Mouse (Mus musculus) spleen, adult 12 weeks (tissue): ENCODE results near the gene Tmem206.

ENCODE experiments used
- DNase-seq: peaks from one replicate; pipeline ENCODE4 v3.0.0; 2022; ENCODE audit warnings: low spot score

Tmem206 gene

GRCm38 (mm10) chr1:191307766-191308455, 17.8 kb upstream of the Tmem206 start:
- DNase-seq = no peak

DNA sequence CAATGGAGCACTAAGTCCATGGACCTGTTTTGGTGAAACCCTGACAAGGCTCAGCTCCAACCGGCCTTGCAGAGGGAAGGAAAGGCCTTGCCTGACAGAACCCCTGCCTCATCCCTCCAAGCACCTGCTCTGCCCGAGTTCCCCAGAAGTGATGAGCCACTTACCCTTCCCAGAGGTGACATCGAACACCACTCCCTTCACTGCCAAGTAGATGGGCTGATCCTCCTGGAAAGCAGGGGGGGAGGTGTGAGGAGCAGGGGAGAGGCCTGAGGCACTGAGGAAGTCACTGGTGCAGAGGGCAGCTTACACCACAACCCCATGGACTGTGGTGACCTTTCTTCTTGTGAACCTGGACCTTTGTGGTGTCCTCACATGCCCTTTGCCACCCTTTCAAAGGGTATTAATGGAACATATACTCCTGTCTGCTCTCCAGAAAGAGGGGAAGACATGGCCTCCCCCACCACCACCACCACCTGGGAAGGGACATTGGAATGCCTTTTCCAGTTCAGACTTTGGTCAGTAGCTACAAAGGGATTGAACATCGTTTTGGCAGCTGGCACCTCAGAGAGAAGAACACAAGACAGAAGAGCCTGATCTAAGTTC, 14.3 kb upstream of the Tmem206 start:
- no peak for DNase-seq

GRCm38 (mm10) chr1:191312513-191312941, 13.2 kb upstream of the Tmem206 start:
- peak; percentile 74 for DNase-seq

- no peak for DNase-seq
Measured at GRCm38 (mm10) chr1:191313158-191313557, 12.6 kb upstream of the Tmem206 start.

DNA sequence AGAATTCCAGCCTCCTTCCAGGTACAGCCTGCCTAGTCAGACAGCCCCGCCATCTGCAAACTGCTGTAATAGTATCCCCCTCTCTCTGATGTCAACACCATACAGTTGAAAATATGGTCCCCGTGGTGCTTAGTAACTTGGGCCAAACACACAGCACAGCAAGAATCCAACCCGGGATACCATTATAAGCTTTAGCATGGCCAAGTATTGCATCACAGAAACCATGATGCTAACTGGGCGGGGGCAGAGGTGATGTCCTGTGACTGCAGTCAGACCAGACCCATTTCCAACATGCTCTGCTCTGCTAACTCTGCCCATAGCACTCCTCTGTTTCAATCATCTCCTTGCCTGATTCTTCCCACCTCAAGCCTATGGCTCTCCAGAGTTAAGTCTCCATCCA, 11.8 kb upstream of the Tmem206 start:
- no peak for DNase-seq

- no peak for DNase-seq
Measured at GRCm38 (mm10) chr1:191316818-191317217, 8.9 kb upstream of the Tmem206 start.

- DNase-seq = peak; percentile 83
Measured at GRCm38 (mm10) chr1:191317591-191318196, 8.0 kb upstream of the Tmem206 start, which contains the start of gene Nenf. Nenf (minus strand) TSS chr1:191318194.

DNA sequence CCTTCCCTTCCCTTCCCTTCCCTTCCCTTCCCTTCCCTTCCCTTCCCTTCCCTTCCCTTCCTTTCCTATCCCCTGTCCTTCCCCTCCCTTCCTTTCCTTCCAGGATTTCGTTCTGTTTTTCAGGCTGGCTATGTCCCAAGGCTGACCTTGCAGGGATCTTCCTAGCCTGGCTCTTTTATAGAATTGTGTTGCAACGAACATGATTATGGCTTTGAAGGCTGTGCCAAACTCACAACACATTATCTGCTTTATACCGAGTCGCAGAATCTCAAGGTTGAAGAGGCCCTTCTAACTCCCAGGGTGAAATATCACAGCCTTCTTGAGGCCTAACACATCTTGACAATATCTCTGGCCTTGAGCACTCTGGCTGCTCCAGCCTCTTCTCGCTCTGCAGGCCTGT, 7.0 kb upstream of the Tmem206 start:
- DNase-seq = no peak

- DNase-seq = no peak
Measured at GRCm38 (mm10) chr1:191323381-191323780, 2.3 kb upstream of the Tmem206 start.

DNA sequence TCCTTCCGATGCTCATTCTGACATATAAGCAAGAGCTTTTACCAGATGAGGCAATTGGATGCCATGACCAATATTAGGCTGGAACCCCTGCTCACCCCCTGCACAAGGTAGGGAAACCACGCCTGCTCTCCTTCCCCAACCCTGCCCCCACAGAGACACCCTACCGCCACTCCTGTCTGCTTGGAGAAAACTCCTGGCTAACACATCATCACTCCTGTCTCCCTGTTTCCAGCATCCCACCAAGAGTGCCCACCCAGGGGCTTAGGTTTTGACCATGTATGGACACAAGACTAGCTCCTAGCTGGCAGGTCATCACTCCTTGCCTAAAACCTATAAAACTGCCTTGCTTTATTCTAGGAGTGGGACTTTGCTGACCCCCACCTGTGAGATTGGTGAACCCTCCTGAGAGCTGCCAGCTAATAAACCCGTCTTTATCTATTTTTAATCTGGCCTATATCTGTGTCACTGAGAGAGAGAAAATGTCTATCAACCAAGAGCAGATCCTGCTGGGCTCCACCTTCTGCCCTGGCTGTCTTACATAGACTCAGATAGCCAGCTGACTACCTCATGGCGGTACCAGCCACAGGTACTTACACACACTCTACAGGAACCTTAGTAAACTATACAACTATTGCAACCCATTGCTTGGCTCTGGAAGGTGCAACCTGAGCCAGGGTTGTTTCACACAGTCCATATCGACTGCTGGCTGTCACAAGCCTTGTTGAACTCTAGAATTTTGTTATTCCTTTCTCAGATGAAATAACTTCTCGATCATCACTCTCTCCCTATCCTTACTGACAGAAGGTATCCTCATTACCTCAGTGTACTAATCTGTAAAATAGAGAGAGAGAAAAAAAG, 750 bp upstream of the Tmem206 start:
- DNase-seq = no peak

DNA sequence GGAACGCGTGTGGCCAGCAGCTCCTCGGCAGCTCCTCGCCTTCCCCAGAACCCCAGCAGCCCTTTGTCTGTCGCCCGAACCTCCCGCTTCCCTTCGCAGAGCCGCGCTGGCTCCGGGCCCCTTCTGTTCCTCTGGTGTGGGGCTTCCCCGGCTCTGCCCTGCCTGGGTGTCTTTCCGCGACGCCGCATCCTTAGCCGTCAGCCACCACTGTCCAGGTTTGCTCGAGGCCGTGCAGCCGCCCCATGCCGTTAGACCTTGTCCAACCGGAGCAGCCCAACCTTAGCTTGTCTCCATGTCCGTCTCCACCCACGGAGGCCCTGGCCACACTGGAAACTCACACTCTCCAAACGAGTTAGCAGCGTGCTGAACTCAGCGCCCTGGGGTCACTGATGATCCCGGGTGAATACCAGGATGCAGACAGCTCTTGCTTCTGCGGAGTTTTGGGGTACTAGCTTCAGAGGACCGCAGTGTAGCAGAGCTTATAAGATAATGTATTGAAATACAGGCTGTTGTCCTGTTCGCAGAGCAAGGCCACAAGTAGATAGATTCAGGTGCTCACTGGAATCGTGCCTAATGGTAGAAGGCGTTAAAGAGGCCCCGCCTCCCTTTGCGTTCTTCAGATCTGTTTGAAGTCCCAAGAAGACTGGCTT, 646 bp downstream of the Tmem206 start:
- DNase-seq = peak; percentile 60

GRCm38 (mm10) chr1:191327258-191327657, 1.5 kb downstream of the Tmem206 start:
- no peak for DNase-seq

DNA sequence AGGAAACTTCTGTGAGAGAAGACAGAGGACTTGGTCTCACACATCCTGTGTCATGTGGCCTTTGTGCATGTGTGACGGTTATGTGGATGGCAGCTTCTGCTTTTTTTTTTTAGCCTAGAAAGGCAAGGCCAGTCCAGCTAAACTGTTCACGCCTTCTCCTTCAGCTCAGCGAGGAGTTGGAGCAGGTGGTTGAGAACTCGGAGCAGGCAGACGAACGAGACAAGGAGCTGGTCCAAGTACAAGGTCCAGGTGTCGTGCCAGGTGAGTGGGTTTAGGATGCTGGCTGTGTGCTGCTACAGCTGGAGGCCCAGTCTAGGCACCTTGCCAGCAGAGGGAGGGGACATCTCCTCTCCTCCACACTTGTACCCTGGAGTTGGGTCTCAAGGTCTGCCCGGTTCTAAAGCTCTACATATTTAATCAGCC, 2.3 kb downstream of the Tmem206 start:
- no peak for DNase-seq

- DNase-seq = no peak
Measured at GRCm38 (mm10) chr1:191330356-191330755, 4.6 kb downstream of the Tmem206 start.

GRCm38 (mm10) chr1:191334500-191334899, 8.8 kb downstream of the Tmem206 start:
- DNase-seq = no peak

GRCm38 (mm10) chr1:191339876-191340275, 14.2 kb downstream of the Tmem206 start:
- no peak for DNase-seq

DNA sequence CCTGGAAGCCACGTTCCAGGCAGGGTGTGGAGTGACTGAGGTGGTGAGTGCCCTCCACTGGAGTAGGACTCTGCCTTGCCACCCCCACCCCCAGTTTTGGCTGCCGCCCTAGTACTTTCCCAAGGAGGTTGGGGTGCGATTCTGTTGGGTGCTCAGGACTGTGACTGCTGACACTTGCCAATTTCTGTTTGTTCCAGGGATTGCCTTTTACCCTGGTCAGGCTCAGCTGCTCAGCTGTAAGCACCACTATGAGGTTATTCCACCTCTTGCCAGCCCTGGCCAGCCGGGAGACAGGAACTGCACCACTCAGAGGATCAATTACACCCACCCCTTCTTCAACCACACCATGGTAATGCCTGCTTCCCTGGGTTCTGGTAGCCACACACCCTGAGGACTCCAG, 14.8 kb downstream of the Tmem206 start:
- DNase-seq = no peak

DNA sequence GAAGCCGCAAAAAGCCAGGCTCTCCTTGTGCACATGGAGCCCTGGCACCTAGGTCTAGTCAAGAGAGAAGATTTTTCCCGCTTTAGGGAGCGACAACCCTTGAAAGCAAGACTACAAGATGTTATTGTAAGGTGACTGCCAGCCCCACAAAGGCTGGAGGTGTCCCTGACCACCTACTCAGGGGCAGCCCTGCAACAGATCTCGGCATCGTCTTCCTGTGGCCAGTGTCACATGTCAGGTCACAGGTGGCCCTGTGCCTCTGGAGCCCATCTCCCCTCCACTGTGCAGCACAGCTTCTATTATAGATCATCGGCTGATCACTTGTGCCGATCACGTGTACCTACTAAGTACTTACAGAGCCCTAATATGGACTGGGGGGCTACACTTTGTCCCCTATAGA, 21.9 kb downstream of the Tmem206 start:
- no peak for DNase-seq

DNA sequence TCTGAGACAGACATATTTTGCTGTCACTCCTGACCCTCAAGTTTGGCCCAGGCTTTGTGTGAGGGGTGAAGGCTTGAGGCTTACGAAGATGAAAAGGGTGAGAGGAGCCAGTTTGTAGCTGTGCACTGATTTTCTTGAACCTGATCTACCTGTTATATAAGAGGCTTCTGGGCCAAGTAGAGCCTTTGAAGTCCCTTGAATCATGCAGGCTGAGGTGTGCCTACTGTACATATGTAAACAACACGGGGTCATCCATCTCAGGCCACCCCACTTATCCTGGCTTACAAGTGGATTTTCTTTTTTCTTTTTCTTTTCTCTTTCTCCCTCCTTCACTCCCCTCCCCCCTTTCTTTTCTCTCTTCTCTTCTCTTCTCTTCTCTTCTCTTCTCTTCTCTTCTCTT, 22.9 kb downstream of the Tmem206 start:
- DNase-seq = no peak

GRCm38 (mm10) chr1:191348996-191349395, 23.3 kb downstream of the Tmem206 start:
- no peak for DNase-seq

DNA sequence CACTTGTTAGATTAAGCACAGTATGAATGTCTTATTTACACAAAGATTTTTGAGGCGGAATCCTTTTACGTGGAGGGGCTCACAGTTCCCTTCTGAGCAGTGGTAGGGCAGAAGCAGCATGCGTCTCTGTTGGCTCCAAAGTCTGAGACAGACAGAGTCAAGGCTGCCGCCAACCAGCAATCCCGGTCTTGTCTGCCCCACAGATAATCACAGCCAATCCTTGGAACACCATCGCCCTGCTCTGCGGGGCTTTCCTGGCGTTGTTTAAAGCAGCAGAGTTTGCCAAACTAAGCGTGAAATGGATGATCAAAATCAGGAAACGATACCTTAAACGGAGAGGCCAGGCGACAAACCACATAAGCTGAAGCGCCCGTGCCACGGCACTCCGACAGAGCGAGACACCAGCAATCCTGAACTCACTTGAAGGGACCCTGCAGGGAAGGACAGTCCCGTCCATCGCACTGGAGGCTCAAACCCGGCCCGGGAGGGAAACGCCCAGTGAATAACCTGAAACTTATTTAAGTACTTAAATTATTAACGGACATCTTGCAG, 23.9 kb downstream of the Tmem206 start:
- no peak for DNase-seq

DNA sequence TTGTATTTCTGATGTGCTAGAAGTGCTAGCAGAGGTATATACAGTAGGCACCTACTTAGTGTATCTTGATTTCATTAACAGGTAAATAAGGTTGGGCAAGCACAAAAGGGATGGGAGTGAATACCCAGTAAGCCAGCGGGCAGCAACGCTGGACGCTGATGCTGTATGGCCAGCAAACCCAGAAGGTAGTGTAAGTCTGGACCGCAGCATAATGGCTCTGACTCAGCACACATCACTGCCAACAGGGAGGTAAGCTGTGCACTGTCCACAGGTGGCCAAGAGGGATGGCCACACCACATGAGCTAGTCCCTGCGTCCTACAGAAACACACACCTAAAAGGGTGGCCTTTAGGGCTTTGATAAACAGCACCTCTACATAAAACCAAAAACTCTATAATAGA, 24.6 kb downstream of the Tmem206 start:
- no peak for DNase-seq
